Mouse (Mus musculus): ENCODE data around the gene Kdm4a. TPM values are rescaled to one million over a fixed set of nuclear protein-coding genes. Genes with fewer than 3 reads are reported as not detected.

Gene Kdm4a
- polyA plus RNA-seq, 1 experiment from 2014 or later: 17.8 TPM

- Histone ChIP-seq H3K36me3 (peaks cover 53% of the 10 kb centered on the region), H3K9ac (no peak overlapping the region), H3K27me3 (no peaks in the 10 kb centered on the region), H3K4me1 (replicated peaks) (peaks cover 17% of the 10 kb centered on the region), H3K27ac (peak overlapping the region; percentile 31; the same call in 1 of the 2 replicates), H3K4me2 (no peak overlapping the region), H3K9me3 (replicated peaks) (no peaks in the 10 kb centered on the region), H3K4me3 (no peak overlapping the region)
- 33% methylated on average over 5 of the region's 5 CpGs for whole genome bisulfite sequencing
- no peak for ATAC-seq (replicated peaks; ENCODE audit: insufficient number of reproducible peaks, insufficient read depth, low FRiP score, low read depth)
Measured at GRCm38 (mm10) chr4:118138891-118139290, 41.0 kb downstream of the Kdm4a start.

GRCm38 (mm10) chr4:118137857-118138256 is 42.0 kb downstream of the Kdm4a start:
- no peak overlapping the region for H3K27ac ChIP-seq
- no peaks in the 10 kb centered on the region for H3K27me3 ChIP-seq
- H3K9ac ChIP-seq: no peak overlapping the region
- H3K9me3 ChIP-seq (replicated peaks): no peaks in the 10 kb centered on the region
- 90% methylated on average over 16 of the region's 16 CpGs for WGBS
- H3K4me1 ChIP-seq (replicated peaks): peaks cover 23% of the 10 kb centered on the region
- no peak for ATAC-seq (replicated peaks; ENCODE audit: insufficient number of reproducible peaks, insufficient read depth, low FRiP score, low read depth)
- H3K4me2 ChIP-seq: no peak overlapping the region
- peaks cover 43% of the 10 kb centered on the region for H3K36me3 ChIP-seq
- no peak overlapping the region for H3K4me3 ChIP-seq

- Histone ChIP-seq H3K4me2 (no peak overlapping the region), H3K9ac (no peak overlapping the region), H3K4me3 (no peak overlapping the region), H3K27ac (no peak overlapping the region), H3K27me3 (no peaks in the 10 kb centered on the region), H3K36me3 (peaks cover 38% of the 10 kb centered on the region), H3K9me3 (replicated peaks) (no peaks in the 10 kb centered on the region), H3K4me1 (replicated peaks) (peaks cover 24% of the 10 kb centered on the region)
- no peak for ATAC-seq (replicated peaks; ENCODE audit: insufficient number of reproducible peaks, insufficient read depth, low FRiP score, low read depth)
- WGBS: 94% methylated on average over 10 of the region's 10 CpGs
Measured at GRCm38 (mm10) chr4:118137311-118137710, 42.5 kb downstream of the Kdm4a start.

- peak overlapping the region; percentile 99 for H3K4me3 ChIP-seq
- H3K27ac ChIP-seq: peak overlapping the region; percentile 83
- H3K4me1 ChIP-seq (replicated peaks): peaks cover 24% of the 10 kb centered on the region
- peak overlapping the region; percentile 61 for H3K9ac ChIP-seq
- H3K4me2 ChIP-seq: peak overlapping the region; percentile 84
- no peak for ATAC-seq (replicated peaks; ENCODE audit: insufficient number of reproducible peaks, insufficient read depth, low FRiP score, low read depth)
- peaks cover 26% of the 10 kb centered on the region for H3K36me3 ChIP-seq
- WGBS: 76% methylated on average over 1 of the region's 1 CpGs
- H3K27me3 ChIP-seq: no peaks in the 10 kb centered on the region
- H3K9me3 ChIP-seq (replicated peaks): no peaks in the 10 kb centered on the region
Measured at GRCm38 (mm10) chr4:118135414-118135813, 44.4 kb downstream of the Kdm4a start.

- Histone ChIP-seq H3K36me3 (peaks cover 20% of the 10 kb centered on the region), H3K9me3 (replicated peaks) (no peaks in the 10 kb centered on the region), H3K4me3 (peak within 1 kb of the TSS; percentile 99), H3K27ac (peak within 1 kb of the TSS; percentile 83), H3K27me3 (no peaks in the 10 kb centered on the region), H3K4me1 (replicated peaks) (peaks cover 24% of the 10 kb centered on the region), H3K9ac (peak within 1 kb of the TSS; percentile 89), H3K4me2 (peak within 1 kb of the TSS; percentile 84)
- ATAC-seq (replicated peaks; ENCODE audit: insufficient number of reproducible peaks, insufficient read depth, low FRiP score, low read depth): peak; percentile 97
- WGBS: 0% methylated on average over 81 of the region's 84 CpGs
Measured at GRCm38 (mm10) chr4:118134485-118135365, 45.1 kb downstream of the Kdm4a start, which contains the start of gene St3gal3. Gene St3gal3, minus strand, starts transcription at chr4:118134914.

- H3K9ac ChIP-seq: no peak overlapping the region
- no peak for ATAC-seq (replicated peaks; ENCODE audit: insufficient number of reproducible peaks, insufficient read depth, low FRiP score, low read depth)
- H3K36me3 ChIP-seq: no peaks in the 10 kb centered on the region; the same call in 1 of the 2 replicates
- H3K4me2 ChIP-seq: no peak overlapping the region
- no peaks in the 10 kb centered on the region for H3K27me3 ChIP-seq
- no peaks in the 10 kb centered on the region for H3K9me3 ChIP-seq (replicated peaks)
- WGBS: 86% methylated on average over 5 of the region's 5 CpGs
- no peak overlapping the region for H3K4me3 ChIP-seq
- H3K4me1 ChIP-seq (replicated peaks): peaks cover 15% of the 10 kb centered on the region
- H3K27ac ChIP-seq: no peak overlapping the region
Measured at GRCm38 (mm10) chr4:118131329-118131728, 48.5 kb downstream of the Kdm4a start.

- Histone ChIP-seq H3K27ac (no peak overlapping the region), H3K4me2 (no peak overlapping the region), H3K27me3 (no peaks in the 10 kb centered on the region), H3K4me1 (replicated peaks) (peaks cover 6% of the 10 kb centered on the region; the same call in 1 of the 2 replicates), H3K4me3 (no peak overlapping the region), H3K9ac (no peak overlapping the region), H3K9me3 (replicated peaks) (no peaks in the 10 kb centered on the region), H3K36me3 (no peaks in the 10 kb centered on the region)
- 74% methylated on average over 14 of the region's 14 CpGs for WGBS
- no peak for ATAC-seq (replicated peaks; ENCODE audit: insufficient number of reproducible peaks, insufficient read depth, low FRiP score, low read depth)
Measured at GRCm38 (mm10) chr4:118123030-118123704, 56.7 kb downstream of the Kdm4a start.

- no peak overlapping the region for H3K4me2 ChIP-seq
- no peaks in the 10 kb centered on the region for H3K9me3 ChIP-seq (replicated peaks)
- WGBS: 59% methylated on average over 10 of the region's 10 CpGs
- H3K36me3 ChIP-seq: no peaks in the 10 kb centered on the region
- H3K27ac ChIP-seq: no peak overlapping the region
- ATAC-seq (replicated peaks; ENCODE audit: insufficient number of reproducible peaks, insufficient read depth, low FRiP score, low read depth): no peak
- H3K9ac ChIP-seq: no peak overlapping the region
- H3K4me3 ChIP-seq: no peak overlapping the region
- peaks cover 6% of the 10 kb centered on the region; the same call in 1 of the 2 replicates for H3K4me1 ChIP-seq (replicated peaks)
- no peaks in the 10 kb centered on the region for H3K27me3 ChIP-seq
Measured at GRCm38 (mm10) chr4:118122078-118122477, 57.8 kb downstream of the Kdm4a start.

DNA sequence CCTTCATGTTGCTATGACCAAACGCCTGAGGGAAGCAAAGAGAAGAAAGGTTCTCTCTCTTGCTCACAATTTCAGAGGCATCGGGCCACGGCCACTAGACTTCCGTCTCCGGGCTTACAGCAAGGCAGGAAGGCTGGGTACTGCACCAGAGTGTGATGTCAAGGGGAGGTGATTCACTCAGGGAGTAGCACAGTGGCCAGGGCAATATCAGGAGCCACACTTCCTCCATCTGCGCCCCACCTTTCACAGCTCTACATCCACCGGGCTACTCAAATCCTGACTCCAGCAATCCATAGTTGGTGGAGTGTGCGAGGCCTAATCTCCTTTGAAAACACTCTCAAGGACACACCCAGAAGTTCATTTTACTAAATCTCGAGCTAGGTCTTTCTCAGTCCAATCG is 62.3 kb downstream of the Kdm4a start:
- ATAC-seq (replicated peaks; ENCODE audit: insufficient number of reproducible peaks, insufficient read depth, low FRiP score, low read depth): no peak
- no peaks in the 10 kb centered on the region for H3K9me3 ChIP-seq (replicated peaks)
- no peak overlapping the region for H3K4me3 ChIP-seq
- no peaks in the 10 kb centered on the region for H3K27me3 ChIP-seq
- no peaks in the 10 kb centered on the region for H3K36me3 ChIP-seq
- H3K9ac ChIP-seq: no peak overlapping the region
- WGBS: 88% methylated on average over 10 of the region's 10 CpGs
- H3K4me2 ChIP-seq: no peak overlapping the region
- peaks cover 3% of the 10 kb centered on the region; the same call in 1 of the 2 replicates for H3K4me1 ChIP-seq (replicated peaks)
- H3K27ac ChIP-seq: no peak overlapping the region

- Histone ChIP-seq H3K4me3 (no peak overlapping the region), H3K9me3 (replicated peaks) (no peaks in the 10 kb centered on the region), H3K36me3 (no peaks in the 10 kb centered on the region), H3K4me1 (replicated peaks) (no peaks in the 10 kb centered on the region), H3K27ac (no peak overlapping the region), H3K4me2 (no peak overlapping the region), H3K27me3 (no peaks in the 10 kb centered on the region), H3K9ac (no peak overlapping the region)
- ATAC-seq (replicated peaks; ENCODE audit: insufficient number of reproducible peaks, insufficient read depth, low FRiP score, low read depth): no peak
- 88% methylated on average over 11 of the region's 11 CpGs for WGBS
Measured at GRCm38 (mm10) chr4:118116098-118116497, 63.7 kb downstream of the Kdm4a start.

DNA sequence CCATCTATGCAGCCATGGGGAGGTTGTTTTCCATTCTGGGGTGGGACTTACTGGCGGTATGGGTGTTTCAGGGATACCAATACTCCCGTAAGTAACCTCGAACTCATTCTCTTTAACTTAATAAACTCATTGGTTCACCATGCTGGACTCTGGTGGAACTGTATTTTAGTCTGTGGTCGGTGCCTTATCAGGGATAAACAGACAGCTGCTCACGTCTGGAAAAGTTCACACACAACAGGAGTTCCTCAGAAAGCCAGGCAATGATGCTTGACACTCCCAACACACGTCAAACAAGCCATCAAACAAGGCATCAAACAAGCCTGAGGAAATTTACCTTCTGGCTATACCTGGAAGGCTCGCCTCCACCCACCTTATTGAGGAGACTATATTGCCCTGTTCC is 64.7 kb downstream of the Kdm4a start:
- Histone ChIP-seq H3K27ac (no peak overlapping the region), H3K4me2 (no peak overlapping the region), H3K9ac (no peak overlapping the region), H3K36me3 (no peaks in the 10 kb centered on the region), H3K4me1 (replicated peaks) (no peaks in the 10 kb centered on the region), H3K4me3 (no peak overlapping the region), H3K27me3 (no peaks in the 10 kb centered on the region), H3K9me3 (replicated peaks) (no peaks in the 10 kb centered on the region)
- no peak for ATAC-seq (replicated peaks; ENCODE audit: insufficient number of reproducible peaks, insufficient read depth, low FRiP score, low read depth)
- WGBS: 67% methylated on average over 7 of the region's 7 CpGs
